Mouse (Mus musculus) CD8-positive naive resting alpha-beta T cell, adult 2 months (primary cell): ENCODE data around the gene Ncor2.
A peak's percentile ranks its signal among the peaks of the same experiment; 100 is the strongest.

Experiments
- DNase-seq, 2 experiments: peaks; one replicate each; pipeline ENCODE4 v3.0.0; 2022; ENCODE audit warnings: low read depth in 2 of 2, low spot score in 2 of 2

Ncor2 gene

DNA sequence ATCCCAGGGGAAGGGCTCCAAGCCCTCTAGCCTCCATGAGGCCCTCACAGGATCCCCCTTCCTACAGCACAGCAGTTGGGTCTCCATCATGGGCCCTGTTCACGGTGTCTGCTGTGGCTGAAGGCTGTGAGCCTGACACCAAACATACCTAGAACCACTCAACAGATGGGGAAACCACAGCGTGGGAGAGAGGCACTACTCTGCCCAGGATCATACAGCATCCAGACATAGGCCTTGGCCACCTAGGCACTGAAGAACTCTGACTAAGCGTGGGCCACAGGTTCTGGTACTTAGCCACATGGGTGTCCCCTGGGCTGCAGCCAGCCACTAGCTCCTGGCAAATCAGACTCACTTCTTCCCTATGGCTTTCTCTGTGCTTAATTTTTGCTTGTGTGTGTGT is 48.6 kb downstream of the Ncor2 start:
- DNase-seq: no peak

DNA sequence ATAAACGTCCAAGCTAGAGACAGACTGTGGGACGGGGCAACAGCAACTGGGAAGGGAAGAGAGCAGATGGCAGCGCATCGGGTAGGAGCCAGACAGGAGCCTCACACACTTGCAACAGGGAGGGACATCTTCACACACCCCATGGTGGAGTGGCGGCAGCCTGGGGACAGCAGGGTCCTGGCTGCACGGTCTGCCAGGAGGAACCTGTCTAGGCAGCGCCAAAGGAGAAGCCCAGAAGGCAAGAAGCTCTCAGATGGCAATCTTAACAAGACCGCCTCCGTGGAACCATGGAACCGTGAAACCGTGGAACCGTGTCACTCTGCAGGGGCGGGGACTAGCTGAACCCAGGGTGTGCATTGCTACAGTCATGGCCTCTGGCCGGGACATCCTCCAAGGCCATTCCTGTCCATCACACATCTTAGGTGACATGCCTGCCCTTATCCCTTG is 50.1 kb downstream of the Ncor2 start:
- DNase-seq: no peak

DNA sequence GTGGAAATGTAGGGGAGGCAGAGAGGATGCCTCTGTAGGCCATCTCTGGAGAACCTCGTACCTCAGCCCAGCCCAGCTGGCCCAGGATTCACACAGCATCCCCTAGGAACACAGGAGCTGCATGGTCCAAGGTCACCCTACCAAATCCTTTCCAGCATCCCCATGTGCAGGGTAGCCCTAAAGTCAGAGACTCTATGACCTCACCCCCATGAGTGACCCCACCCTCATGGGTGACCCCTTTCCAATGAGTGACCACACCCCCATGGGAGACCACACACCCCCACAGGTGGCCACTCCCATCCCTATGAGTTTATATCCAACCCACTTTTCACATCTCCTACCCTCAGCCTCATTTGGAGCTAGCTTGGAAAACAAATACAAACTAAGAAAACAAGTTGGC is 51.1 kb downstream of the Ncor2 start:
- DNase-seq: no peak

DNA sequence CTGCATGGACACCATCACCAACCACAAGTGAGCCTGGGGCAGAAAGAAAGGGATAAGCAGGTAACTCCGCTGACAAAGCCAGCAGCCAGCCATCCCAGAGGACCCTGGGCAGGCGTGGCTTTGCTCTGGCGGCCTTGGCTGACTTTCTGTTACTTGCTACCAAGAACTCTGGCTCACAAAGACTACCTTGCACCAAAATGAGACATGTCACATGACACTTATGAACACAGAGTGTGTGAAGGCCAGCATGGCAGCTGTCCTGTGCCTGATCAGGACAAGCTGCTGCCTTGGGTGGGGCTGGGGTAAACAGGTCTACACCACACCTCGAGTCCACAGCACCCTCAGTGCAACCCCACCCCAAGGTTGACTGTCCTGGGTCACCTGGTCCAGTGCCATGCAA is 51.6 kb downstream of the Ncor2 start:
- no peak for DNase-seq

DNA sequence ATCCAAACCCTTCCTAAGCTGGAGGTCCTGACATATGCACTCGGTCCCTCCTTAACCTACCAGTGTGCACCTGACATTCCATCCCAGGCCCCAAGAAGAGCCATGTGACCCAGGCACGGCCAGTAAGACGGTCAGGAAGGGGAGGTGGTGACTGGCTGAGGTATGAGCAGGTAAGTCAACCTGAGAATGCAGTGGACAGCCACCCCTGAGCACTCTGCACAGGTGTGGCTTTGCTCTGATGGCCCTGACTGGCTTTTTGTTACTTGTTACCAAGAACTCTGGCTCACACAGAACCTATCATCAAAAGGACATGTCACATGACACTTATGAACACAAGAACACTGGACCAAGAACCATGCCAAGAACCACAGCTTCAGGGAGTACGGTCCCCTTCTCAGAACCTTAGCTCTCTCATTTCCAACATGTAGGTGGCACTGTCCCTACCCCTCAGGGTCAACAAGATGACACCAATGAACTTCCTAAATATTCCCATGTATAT is 53.0 kb downstream of the Ncor2 start:
- DNase-seq: no peak

DNA sequence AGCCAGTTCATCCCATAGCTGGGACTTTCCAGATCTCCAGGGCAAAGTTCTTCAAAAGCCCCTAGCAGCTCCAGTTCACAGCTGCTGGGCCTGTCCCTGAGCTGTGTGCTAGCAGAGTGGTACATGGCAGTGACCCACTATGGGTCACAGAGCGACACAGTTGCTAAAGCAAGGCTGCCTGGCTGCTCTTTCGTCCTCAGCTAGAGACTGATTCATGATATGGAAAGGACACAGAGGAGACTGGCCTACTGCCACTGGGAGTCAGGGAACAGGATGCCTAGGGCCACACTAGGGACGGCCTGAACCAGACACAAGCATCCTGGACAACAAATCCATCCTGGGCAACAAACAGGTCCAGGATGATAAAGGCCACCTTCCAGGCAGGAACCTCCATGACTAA is 53.8 kb downstream of the Ncor2 start:
- no peak for DNase-seq

DNA sequence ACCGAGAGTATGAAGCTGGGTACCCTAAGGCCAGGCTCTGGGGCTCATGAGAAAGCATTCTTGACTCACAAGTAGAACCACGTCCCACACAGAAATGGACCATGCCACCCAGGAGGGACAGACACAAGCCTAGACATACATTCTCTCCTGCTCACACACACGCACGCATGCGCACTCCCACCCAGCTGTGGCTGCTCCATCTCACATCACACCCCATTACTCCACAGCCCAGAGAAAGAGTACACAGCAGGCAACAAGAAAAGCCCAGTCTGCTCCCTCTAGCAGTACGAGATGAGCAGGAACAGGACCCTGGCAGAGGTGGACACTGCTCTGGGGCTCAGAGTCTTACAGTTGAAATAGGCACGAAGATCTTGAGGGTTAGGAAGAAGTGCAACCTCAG is 55.0 kb downstream of the Ncor2 start:
- no peak for DNase-seq

DNA sequence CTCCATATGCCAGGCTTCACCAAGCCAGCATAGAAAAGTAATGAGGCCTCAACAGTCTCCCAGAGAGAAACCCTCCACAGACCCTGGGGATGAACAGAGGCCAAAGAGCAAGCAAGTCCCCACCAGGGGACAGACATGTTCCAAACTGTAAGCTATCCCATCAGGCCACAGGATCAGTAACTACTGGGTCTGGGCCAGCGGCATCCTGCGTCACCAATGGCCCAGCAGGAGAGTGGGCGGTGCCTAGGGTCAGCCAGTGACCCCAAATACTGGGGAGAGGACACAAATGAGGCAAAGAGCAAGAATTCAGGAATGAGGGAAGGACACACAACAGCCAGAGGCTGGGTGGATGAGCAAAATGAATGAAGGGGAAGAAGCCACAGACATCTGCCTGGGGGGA is 55.8 kb downstream of the Ncor2 start:
- no peak for DNase-seq

DNA sequence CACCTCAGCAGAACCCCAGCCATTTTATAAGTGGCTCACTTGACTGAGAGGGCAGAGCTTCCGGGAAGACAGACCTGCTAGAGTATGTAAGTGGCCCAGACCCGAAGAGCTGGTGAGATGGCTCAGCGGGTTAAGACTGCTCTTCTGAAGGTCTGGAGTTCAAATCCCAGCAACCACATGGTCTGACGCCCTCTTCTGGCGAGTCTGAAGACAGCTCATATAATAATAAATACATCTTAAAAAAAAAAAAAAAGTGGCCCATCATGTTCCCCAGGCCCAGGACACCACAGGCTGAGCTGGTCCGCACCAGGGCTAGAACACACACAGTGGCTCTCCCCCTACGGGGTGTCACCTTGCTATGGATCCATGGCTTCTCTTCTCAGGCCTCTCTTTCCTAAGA is 56.5 kb downstream of the Ncor2 start:
- DNase-seq: no peak

DNA sequence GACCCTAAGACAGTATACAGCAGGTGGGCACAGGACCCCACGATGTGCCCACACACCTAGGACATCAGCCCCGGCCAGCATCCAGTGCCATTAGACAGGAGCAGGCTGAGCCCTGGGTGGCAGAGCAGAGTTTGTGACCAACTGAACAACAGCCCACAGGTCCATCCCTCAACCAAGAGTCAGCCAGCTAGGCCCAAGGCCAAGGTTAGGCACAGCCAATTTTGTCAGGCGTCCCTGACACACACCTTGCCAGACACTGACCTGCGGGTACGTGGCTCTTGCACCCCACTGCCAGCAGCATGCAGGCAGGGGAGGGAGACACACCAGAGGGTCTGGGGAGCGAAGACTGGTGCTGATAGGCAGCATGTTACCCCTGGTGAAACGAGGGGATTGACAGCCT is 57.0 kb downstream of the Ncor2 start:
- DNase-seq: no peak

DNA sequence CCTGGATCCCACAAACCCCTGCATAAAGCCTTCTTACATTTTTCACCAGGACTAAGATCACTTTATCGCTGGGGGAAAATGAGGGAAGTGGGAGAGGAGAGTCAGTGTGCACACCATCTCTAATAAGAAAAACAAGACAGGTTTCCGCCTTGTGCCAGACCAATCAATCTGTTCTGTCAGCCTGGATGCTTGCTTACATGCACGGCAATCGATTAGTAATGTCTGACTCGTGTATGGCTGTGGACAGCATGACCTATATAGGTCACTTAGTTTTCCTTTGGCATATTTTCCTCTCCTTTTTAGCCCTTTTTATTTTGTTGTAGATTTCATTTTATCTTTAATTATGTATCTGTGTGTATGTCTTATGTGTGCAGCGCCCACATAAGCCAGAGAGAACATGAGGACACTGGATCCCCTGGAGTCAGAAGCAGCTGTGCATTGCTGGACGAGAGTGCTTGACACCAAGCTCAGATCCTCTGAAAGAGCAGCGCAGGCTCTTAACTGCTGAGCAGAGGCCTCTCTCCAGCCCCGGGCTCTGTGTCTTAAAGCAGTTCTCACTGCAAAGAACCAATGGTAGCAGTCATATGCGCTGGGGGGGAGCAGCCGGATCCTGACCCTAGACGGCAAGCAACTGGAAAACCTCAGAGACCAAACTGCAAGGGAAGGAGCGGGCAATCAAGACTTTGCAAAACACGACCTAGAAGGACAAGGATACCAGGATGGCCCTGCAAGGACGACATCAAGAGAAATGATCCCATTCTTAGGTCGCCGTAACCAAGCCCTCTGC is 58.3 kb downstream of the Ncor2 start:
- no peak for DNase-seq

DNA sequence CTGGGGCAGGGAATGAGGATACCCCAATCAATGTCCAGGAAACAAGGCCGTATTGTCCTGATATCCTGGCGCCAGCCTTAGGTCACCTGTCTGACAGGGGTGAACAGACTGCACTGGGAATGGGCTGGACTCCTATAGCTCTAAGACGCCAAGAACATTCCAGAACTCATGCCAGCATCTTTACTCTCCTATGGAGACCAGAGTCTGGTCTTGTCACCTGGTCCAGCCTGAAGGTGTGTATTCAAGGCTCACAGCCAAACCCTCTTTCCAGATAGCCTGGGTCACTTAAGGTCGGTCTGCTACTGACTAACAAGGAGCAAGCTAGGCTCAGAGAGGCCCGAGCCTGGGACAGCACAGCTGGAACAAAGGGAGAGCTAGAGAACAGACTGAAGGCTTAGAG is 61.8 kb downstream of the Ncor2 start:
- DNase-seq: no peak

DNA sequence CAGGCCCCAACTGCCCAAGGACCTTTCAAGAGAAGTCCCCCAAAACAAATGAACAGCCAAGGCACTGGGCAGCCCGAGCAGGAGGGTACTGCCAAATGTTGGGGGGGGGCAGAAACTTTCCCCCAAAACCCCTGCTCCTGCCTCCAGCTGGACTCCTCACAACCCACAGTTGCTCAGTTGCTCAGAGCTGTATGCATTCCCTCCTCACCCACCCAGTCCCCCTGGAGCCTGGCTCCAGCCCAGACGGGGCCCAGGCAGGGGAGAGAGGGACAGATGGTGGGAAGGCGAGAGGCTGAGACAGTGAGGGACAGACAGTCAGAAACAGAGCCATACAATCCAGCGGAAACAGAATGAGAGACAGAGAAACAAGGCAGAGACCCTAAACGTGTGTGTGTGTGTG is 66.0 kb downstream of the Ncor2 start:
- no peak for DNase-seq

DNA sequence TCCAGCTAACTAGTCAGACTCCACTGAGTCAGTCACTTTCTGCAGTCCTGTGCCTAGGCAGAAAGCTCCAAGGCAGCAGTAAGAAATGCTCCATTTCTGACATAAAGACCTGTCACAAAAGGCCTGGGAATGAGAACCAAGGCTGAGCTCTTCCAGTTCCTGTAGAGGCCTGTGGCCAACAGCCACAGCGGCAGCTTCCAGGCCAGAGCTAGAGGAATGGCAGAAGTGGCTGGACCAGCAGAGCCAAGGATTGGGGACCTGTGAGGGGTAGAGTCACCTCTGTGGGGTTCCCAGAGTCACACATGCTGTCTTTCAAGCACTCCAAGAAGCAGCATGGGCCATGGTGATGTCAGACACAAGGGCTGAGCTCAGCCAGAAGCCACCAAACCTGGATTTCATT is 66.4 kb downstream of the Ncor2 start:
- DNase-seq: no peak

DNA sequence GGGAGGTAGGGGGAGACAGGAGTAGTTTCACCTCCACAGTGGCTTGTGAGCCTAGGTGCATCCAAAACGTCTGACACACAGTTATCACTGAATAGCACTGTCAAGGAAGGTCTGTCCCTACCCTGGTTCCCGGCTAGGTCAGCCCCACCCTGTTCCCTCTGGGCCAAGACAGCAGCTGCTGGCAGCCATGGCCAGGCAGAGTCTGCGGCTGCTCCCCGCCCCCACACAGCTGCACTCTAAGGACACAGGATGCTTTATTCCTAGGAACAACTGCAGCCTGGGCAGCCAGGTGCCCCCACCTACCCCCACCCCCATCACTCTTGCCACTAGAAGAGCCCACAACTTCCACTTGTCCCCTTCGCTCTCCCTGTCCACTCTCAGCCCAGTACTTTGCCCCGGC is 67.9 kb downstream of the Ncor2 start:
- DNase-seq: no peak

DNA sequence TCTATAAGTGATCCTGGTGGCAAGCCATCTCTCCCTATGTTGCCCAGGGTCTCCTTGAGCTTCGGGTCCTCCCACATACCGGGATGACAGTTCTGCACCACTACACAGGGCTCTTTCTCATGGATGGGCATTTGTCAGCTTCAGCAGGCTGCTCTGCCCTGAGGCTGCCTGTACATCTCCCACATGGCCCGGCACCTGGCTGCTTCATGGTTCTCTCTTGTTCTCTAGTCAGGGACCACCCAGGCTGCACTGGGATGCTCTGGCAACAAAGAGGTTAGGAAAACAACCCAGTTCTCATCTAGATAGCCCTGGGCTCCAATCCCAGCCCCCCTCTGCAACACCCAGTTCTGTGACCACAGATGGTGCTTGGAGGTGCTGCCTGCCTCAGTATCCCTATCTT is 68.3 kb downstream of the Ncor2 start:
- DNase-seq: no peak

DNA sequence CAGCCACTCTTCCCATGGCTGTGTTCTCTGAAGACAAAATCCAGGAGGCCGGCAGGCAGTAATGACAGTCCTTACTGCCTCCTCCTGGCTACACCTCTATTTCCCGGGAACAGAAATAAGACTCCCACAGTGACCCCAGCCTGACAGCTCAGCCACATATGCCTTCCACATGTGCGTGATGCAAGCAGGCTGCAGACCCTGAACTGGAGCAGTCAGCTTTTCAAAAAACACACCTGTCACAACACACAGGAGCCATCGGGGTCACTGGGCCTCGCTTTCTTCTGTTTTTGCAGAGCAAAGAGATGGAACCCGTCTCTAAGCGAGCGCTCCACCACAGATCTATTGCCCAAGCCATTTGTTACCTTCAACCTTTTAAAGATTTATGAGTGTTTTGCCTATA is 68.8 kb downstream of the Ncor2 start:
- no peak for DNase-seq

DNA sequence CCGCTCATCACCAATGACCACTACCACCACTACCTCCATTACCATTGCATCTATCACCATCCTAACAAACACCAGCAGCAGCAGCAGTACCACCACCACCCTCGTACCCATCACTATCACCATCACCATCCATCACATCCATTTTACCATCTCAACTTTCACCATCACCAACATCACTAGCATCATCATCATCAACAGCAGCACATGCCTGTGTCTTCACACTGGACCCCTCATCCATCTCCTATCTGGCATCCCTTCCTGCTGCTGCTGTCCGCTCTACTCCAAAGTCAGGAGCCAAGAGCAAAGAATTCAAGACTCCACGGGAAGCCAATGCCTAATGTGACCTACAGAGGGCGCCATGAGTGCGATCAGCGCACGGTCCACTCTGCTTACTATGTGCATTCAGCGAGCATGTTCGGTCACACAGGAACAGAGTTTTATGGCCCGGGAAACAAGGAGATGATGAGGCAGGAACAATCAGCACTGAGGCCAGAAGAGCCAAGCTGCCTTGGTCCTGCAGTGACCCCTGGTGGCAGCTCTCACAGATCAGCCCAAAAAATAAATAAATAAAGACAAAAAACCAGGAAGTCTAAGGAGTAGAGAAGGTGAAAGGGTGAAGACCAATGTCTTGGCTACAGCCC is 71.9 kb downstream of the Ncor2 start:
- peak; percentile 14 to 31 for DNase-seq

DNA sequence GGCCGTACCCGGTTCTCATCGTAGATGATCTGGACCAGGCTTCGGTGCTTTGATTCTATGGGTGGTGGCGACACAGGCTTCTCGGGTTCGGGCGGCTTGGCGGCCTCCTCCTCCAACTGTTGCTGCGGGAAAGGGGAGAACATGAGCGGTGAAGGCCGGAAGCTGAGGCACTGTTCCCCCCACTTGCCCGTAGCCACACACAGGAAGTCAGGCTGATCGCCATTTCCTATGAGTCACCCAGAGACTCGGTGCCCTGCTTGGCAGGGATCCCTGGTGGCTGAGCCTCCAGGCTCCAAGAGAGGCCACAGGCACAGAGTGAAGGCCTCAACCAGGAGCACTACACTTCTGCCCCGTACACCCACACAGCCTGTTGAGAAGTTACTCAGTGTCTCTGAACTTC is 72.8 kb downstream of the Ncor2 start:
- peak; percentile 46 to 61 for DNase-seq

DNA sequence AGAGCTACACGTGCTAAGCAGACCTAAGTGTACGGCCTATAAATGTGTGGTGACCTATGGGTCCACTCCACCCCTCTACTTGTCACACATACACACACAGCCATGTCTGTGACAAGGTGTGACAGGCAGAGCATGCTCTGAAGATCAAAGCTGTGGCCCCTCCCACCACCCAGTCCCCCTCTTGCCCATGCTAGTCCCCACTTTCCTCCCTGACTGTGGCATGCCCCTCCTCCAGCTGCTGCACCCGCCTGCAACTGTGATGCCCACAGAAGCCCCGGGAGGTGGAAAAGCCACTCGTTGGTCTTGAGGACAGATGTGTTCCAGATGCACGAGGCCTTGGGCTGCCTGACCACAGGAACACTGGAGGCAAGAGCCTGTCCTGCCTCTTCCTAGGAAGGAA is 74.2 kb downstream of the Ncor2 start:
- no peak for DNase-seq

DNA sequence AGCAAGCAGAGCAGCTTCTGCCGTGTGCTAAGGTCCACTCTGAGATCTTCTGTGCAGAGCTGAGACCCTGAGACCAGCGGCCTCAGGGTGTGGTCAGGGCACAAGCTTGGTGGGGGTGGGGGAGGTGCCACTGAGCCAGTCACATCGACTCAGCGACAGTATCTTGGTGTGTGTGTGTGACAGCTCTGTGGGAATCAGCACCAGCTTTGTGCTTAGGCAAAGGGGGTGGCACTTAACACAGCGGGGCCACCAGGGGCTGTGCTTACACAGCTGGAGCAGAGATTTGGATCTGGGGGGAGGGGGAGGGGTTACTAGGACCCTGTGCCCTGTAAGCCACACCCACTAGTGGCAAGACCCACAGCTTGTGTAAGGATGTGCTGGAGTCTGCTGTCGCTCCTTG is 75.6 kb downstream of the Ncor2 start:
- DNase-seq: no peak

DNA sequence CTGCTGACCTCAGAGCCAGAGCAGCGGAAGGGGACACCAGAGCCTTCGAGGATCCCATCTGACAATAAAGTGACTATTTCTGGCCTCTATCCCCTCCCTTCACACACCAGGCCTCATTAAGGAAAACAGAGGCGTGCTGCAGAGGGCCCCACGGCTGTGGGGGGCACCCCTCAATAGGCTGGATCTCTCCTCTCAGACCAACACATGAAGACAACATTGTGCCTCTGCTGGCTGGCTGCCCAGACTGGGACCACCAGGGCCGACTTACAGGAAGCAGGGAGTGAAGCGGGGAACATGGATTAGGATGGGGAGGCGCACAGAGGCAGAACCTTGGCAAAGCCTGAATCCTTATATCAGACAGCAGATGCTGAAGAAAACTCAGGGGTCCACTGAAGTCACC is 76.1 kb downstream of the Ncor2 start:
- no peak for DNase-seq

DNA sequence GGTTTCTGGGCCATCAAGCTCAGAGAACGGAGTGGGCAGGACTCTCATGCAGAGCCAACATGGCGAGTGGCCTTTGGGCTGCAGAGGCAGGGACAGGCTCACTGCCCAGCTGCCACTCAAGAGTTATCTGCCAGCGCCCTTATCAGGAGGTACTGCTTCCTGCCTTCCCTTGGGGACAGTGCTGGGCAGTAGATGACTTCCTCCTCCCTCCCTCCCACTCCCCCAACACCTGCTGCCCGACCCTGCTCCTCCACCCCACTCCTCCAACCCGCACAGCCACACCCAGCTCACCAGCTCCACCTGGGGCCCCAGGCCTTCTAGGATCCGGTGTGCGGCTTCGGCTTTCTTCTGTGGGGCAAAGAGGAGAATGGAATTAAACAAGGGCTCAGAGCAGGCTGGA is 76.7 kb downstream of the Ncor2 start:
- no peak for DNase-seq
